Mouse (Mus musculus) heart, postnatal 36 days (tissue): ENCODE data around the gene Ksr1. TPM values are rescaled to one million over a fixed set of nuclear protein-coding genes. Genes with fewer than 3 reads are reported as not detected.
A peak's percentile ranks its signal among the peaks of the same experiment; 100 is the strongest.

Experiments
- DNase-seq, 2 experiments: peaks; one replicate each; pipeline ENCODE4 v3.0.0; 2021 to 2022
- intact Hi-C: fragments of 180-260 bp; cut with DNase I; formaldehyde crosslinking; loops from one replicate; pipeline ENCODE4 v1.15.1; 2025
- total RNA-seq, 2 experiments: library from RNA; stranded (reverse); gene quantifications; 2 replicates each; pipeline ENCODE4 v1.2.3; 2021

Ksr1 gene
- total RNA-seq, 2 experiments from 2014 or later, result 6.6 to 6.7 TPM

GRCm38 (mm10) chr11:79074611-79075010 is 71.6 kb downstream of the Ksr1 start:
- intact Hi-C loops, result no loop called here

GRCm38 (mm10) chr11:79073583-79073982 is 72.6 kb downstream of the Ksr1 start:
- DNase-seq, result no peak
- intact Hi-C loops, result no loop called here

More at GRCm38 (mm10) chr11:79074611-79075010, 71.6 kb downstream of the Ksr1 start:
- no peak for DNase-seq

GRCm38 (mm10) chr11:79072108-79072507 is 74.1 kb downstream of the Ksr1 start:
- DNase-seq, result no peak
- intact Hi-C loops, result no loop called here

GRCm38 (mm10) chr11:79071082-79071972 is 74.9 kb downstream of the Ksr1 start:
- peak in 1 of 2 experiments; percentile 42 for DNase-seq
- intact Hi-C loops, result loop anchor here (2.0 kb wide), 2 partner anchors 41 to 75 kb away; partner anchors contain the start of gene Ksr1

GRCm38 (mm10) chr11:79069453-79070153 is 76.6 kb downstream of the Ksr1 start:
- DNase-seq, result no peak
- intact Hi-C loops, result loop anchor here (2.0 kb wide), 2 partner anchors 39 to 77 kb away; partner anchors contain the start of gene Ksr1

DNA sequence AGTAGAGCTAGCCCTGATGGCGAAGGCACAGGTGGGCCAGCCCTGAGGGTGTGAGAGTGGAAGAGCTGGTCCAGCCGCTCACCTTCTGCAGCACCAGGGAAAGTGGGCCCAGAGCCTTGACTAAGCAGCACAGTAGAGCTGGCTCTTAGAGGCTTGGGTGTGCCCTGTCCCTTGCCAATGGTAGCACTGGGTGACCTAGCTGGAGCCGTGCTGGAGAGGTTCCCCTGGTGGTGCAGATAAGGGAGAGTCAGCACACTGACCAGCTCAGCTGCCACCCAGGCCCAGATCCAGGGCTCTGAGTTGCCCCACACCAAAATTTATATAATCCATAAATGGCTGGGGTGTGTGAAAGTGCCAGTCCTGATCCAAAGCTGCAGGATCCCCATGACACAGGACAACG is 79.0 kb downstream of the Ksr1 start:
- DNase-seq, result no peak
- intact Hi-C loops, result no loop called here

- intact Hi-C loops, result no loop called here
- DNase-seq, result no peak
Observed at GRCm38 (mm10) chr11:79066191-79066530, 80.0 kb downstream of the Ksr1 start.

DNA sequence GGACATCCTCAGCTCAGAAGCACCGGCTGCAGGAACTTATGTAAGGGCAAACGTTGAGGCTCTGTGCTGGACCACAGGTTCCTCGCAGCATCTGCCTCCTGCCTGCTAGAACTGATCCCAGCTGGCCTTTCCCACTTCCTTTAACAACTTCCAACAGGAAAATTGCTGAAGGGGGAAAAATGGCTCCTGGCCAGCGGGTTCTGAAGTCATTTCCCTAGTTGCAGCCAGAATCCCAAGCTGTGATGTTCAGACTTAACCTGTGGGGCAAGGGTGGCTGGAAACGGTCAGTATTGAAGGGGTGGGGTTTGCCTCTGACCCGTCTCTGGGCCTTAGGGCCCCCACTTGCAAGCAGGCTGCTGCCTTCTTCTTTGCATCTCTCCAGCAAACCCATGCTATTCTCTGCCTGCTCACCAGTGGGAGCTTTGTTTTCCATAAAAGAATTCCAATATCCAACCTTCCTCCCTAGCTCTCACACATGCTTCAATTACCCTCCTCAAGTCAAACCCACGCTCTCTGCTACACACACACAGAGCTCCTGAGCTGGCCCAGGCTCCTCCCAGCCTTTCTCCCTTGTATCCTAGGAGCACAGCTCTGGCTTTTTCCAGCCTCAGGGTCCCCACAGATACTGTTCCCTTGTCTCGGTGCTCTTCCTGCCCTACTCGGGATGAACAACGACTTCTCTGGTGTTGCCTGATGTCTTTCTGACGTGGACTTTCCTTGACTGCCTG is 80.6 kb downstream of the Ksr1 start:
- intact Hi-C loops, result no loop called here
- peak; percentile 79 for DNase-seq

GRCm38 (mm10) chr11:79064311-79064710 is 81.9 kb downstream of the Ksr1 start:
- DNase-seq, result no peak
- intact Hi-C loops, result no loop called here

DNA sequence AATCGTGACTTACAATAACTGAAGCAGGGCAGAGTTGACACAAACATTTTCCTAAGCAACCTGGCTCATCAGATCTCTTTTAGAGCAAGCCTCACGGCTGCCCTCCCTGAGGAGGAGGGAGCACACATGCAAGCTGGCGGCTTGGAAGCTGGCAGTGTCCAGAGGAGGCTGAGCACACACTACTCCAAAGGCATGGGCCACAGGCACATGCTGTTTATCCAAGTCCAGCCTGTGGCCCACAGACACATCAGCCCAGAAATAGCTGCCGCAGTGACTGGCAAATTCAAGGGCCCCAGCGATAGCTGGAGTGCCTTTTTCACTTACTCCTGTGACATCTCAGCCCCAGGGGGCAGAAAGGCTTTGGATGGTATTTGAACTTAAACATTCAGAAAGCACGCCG is 82.6 kb downstream of the Ksr1 start:
- no peak for DNase-seq
- intact Hi-C loops, result no loop called here

- intact Hi-C loops, result no loop called here
- no peak for DNase-seq
Observed at GRCm38 (mm10) chr11:79062897-79063296, 83.3 kb downstream of the Ksr1 start.

GRCm38 (mm10) chr11:79061839-79062238 is 84.4 kb downstream of the Ksr1 start:
- DNase-seq, result no peak
- intact Hi-C loops, result no loop called here

DNA sequence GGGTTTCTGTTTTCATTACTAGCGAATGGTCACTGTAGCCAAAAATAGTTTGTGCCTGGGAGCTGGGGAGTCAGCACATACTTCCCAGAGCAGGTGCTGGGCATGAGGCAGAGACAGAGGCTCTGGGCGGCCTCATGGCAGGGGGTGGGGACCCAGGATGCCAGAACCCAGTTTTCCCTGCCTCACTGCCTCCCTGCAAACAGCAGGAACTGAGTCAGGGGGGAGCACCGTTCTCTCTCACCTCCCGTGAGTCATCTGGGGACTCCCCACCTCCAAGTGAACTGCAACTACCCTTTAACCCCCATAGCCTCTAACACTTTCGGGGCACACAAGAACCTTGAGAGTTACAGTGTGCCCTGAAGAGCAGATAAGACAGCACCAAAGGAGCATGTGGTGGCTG is 86.4 kb downstream of the Ksr1 start:
- no peak for DNase-seq
- intact Hi-C loops, result no loop called here

DNA sequence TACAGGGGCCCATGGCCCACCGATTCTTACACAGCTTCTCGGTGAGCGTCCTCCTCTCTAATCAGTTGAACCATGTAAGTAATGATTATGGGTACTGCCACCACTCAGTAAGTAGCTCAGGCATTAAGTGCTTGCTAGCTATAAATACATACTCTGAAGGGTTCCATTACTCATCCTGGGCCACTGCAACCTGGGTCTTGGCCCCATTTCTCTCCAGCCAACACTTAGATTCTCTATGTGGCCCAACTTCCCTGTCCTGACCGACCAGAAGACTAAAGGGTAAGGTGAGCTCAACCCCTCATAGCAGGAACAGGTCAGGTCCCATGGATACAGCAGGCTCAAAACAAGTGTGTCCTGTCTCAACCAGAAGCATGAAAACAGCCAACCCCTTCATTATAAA is 87.1 kb downstream of the Ksr1 start:
- intact Hi-C loops, result no loop called here
- no peak for DNase-seq

- intact Hi-C loops, result no loop called here
- no peak for DNase-seq
Observed at GRCm38 (mm10) chr11:79058610-79059009, 87.6 kb downstream of the Ksr1 start.

- intact Hi-C loops, result no loop called here
- DNase-seq, result no peak
Observed at GRCm38 (mm10) chr11:79057809-79058208, 88.4 kb downstream of the Ksr1 start.

- intact Hi-C loops, result no loop called here
- no peak for DNase-seq
Observed at GRCm38 (mm10) chr11:79056891-79057290, 89.3 kb downstream of the Ksr1 start.

DNA sequence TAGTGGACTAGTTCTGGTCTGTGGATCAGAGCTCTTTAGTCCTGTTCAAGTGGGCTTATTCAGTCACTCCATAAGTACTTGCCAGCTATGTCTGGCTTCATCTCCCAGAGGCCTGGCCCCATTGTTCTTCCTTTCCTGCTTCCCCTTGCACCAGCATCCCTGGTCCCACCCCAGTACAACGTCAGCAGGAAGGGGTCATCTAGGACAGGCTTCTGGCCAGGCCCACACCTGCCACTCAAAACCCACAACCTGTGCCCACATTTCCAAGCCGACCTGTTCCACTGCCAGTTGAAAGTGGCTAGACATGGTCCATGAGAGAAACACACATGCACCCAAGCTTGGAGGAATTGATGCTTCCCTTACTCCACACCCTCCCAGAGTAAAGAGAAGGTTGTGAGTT is 90.2 kb downstream of the Ksr1 start:
- intact Hi-C loops, result no loop called here
- peak in 1 of 2 experiments; percentile 35 for DNase-seq

- intact Hi-C loops, result no loop called here
- DNase-seq, result no peak
Observed at GRCm38 (mm10) chr11:79055161-79055560, 91.0 kb downstream of the Ksr1 start.

DNA sequence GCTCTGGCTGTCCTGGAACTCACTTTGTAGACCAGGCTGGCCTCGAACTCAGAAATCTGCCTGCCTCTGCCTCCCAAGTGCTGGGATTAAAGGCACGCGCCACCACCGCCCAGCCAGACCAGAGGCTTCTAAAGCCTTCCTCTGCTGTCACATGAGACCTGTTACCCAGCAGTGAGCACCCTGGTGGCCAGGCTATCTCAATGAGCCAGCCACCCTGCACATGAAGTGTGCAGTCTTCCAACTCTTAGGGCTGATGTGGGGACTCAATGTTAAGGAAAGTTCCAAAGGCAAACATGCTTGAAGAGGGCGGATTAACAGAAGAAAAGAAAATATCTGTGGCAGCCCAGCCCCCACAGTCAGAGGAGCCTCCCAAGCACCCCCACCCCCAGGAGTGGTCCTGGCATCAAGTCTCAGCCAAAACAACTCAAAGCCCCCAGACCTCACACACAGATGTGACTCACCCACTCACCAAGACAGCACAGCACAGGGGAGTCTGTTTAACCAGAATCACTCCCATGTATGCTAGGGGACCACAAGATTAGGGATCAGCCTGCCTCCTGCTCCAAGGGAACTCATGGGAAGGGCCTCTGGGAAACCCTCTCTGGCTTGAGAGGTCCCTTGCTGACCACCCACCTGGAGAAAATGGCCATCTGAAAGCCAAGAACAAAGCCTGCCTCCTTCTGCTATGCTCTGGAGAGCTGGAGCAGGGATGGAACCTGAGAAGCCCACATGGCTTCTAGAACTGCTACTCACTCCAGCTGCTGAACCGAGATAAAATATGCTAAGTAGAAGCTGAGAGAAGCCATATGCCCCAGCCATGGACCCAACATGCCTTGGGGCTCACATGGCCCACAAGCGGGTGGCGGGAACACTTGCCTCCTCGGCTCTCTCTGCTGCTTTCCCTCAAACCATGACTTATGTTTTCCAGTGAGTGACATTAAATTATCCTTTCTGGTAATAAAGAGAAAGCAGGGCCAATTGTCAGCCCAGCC is 91.8 kb downstream of the Ksr1 start:
- DNase-seq, result no peak

More for the DNA sequence above, 91.8 kb downstream of the Ksr1 start:
- intact Hi-C loops, result no loop called here
